Mouse (Mus musculus): ENCODE measurements around the gene Nr4a1. TPM values are rescaled to one million over a fixed set of nuclear protein-coding genes. Genes with fewer than 3 reads are reported as not detected.

Nr4a1 gene
- total RNA-seq, 2 experiments from 2014 or later = 275 to 349 TPM

GRCm38 (mm10) chr15:101232607-101233006 is 21.5 kb upstream of the Nr4a1 start:
- DNase-seq (ENCODE audit: low spot score in 2 of 2) = no peak

- no peak for DNase-seq (ENCODE audit: low spot score in 2 of 2)
Observed at GRCm38 (mm10) chr15:101233183-101233582, 20.9 kb upstream of the Nr4a1 start.

- DNase-seq (ENCODE audit: low spot score in 2 of 2) = no peak
Observed at GRCm38 (mm10) chr15:101233641-101234275, 20.3 kb upstream of the Nr4a1 start.

- no peak for DNase-seq (ENCODE audit: low spot score in 2 of 2)
Observed at GRCm38 (mm10) chr15:101234611-101235341, 19.3 kb upstream of the Nr4a1 start.

- no peak for DNase-seq (ENCODE audit: low spot score in 2 of 2)
Observed at GRCm38 (mm10) chr15:101235342-101235698, 18.7 kb upstream of the Nr4a1 start.

GRCm38 (mm10) chr15:101235728-101236327 is 18.2 kb upstream of the Nr4a1 start:
- DNase-seq (ENCODE audit: low spot score in 2 of 2) = no peak

GRCm38 (mm10) chr15:101236878-101237277 is 17.2 kb upstream of the Nr4a1 start:
- peak; percentile 72 to 77 for DNase-seq (ENCODE audit: low spot score in 2 of 2)

GRCm38 (mm10) chr15:101238885-101239511 is 15.1 kb upstream of the Nr4a1 start:
- DNase-seq (ENCODE audit: low spot score in 2 of 2) = peak in 1 of 2 experiments; percentile 55

GRCm38 (mm10) chr15:101239821-101240220 is 14.2 kb upstream of the Nr4a1 start:
- no peak for DNase-seq (ENCODE audit: low spot score in 2 of 2)

- peak; percentile 85 to 88 for DNase-seq (ENCODE audit: low spot score in 2 of 2)
Observed at GRCm38 (mm10) chr15:101240799-101241204, 13.3 kb upstream of the Nr4a1 start.

- DNase-seq (ENCODE audit: low spot score in 2 of 2) = no peak
Observed at GRCm38 (mm10) chr15:101241236-101241635, 12.8 kb upstream of the Nr4a1 start.

GRCm38 (mm10) chr15:101241853-101242252 is 12.2 kb upstream of the Nr4a1 start:
- no peak for DNase-seq (ENCODE audit: low spot score in 2 of 2)

GRCm38 (mm10) chr15:101242645-101243044 is 11.4 kb upstream of the Nr4a1 start:
- no peak for DNase-seq (ENCODE audit: low spot score in 2 of 2)

GRCm38 (mm10) chr15:101244012-101244411 is 10.1 kb upstream of the Nr4a1 start:
- DNase-seq (ENCODE audit: low spot score in 2 of 2) = no peak

- peak; percentile 88 to 90 for DNase-seq (ENCODE audit: low spot score in 2 of 2)
Observed at GRCm38 (mm10) chr15:101246231-101247154, 7.6 kb upstream of the Nr4a1 start.

GRCm38 (mm10) chr15:101247155-101247498 is 6.9 kb upstream of the Nr4a1 start:
- no peak for DNase-seq (ENCODE audit: low spot score in 2 of 2)

GRCm38 (mm10) chr15:101248029-101248710 is 5.9 kb upstream of the Nr4a1 start:
- no peak for DNase-seq (ENCODE audit: low spot score in 2 of 2)

- DNase-seq (ENCODE audit: low spot score in 2 of 2) = no peak
Observed at GRCm38 (mm10) chr15:101250220-101250800, 3.8 kb upstream of the Nr4a1 start.

- no peak for DNase-seq (ENCODE audit: low spot score in 2 of 2)
Observed at GRCm38 (mm10) chr15:101251930-101252329, 2.1 kb upstream of the Nr4a1 start.

- no peak for DNase-seq (ENCODE audit: low spot score in 2 of 2)
Observed at GRCm38 (mm10) chr15:101252614-101253013, 1.5 kb upstream of the Nr4a1 start.
